Mouse (Mus musculus): ENCODE measurements around the gene Gpc2. TPM values are rescaled to one million over a fixed set of nuclear protein-coding genes. Genes with fewer than 3 reads are reported as not detected.

Gpc2 gene
- polyA plus RNA-seq, 1 experiment from 2014 or later: 179 TPM

DNA sequence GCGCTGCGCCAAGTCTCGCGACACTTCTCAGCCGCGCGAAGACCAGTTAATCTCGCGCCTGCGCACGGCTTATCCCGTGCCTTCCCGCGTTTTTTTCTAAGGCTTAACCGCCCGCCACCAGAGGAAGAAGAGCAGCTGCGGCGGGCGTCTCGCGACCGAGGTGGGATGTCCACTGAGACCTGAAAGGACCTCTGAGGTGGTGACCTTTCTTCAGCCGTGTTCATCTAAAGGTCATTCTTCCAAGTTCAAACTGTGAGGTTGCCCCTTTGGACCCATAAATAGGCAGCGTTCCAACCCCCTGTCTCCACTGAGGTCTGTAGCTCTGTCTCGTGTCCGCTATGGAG, 592 bp upstream of the Gpc2 start:
- Histone ChIP-seq H3K27ac (ENCODE audit: low read length) (peak overlapping the region; percentile 54; the same call in 1 of the 2 replicates), H3K9me3 (replicated peaks; ENCODE audit: control insufficient read depth, low read length, poor library complexity, severe bottlenecking) (no peaks in the 10 kb centered on the region), H3K27me3 (ENCODE audit: control insufficient read depth, insufficient read depth, low read depth, low read length) (no peaks in the 10 kb centered on the region), H3K9ac (ENCODE audit: low read depth, low read length) (no peak overlapping the region), H3K4me2 (ENCODE audit: low read length) (peak overlapping the region; percentile 50), H3K4me3 (ENCODE audit: low read depth, low read length) (peak overlapping the region; percentile 70), H3K36me3 (ENCODE audit: control insufficient read depth, insufficient read depth, low read length) (no peaks in the 10 kb centered on the region), H3K4me1 (ENCODE audit: control insufficient read depth, insufficient read depth, low read length) (peaks cover 35% of the 10 kb centered on the region)
- WGBS: 24% methylated on average over 26 of the region's 26 CpGs
- ATAC-seq: 0 out of 2 replicates have a peak, but pooled peaks have one; percentile 4

DNA sequence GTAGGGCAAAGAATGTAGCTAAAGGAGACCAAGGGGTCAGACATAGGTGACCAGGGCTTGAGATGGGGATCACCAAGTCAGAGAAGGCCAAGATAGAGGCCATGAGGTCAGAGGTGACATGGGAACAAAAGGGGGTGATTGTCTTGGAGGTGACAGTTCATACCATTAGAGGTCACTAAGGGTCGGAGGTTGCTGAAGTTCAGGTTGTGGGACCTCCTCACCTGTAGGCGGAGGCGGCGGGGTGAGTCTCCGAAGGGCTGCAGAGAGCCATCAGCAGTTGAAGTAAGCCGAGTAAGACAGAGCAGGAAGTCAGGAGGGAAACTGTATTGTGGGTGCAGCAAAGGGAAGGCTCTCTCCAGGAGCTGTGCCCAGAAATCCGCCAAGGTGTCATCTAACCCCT, 1.8 kb downstream of the Gpc2 start:
- no peak for ATAC-seq
- H3K4me3 ChIP-seq (ENCODE audit: low read depth, low read length): peak overlapping the region; percentile 70
- no peaks in the 10 kb centered on the region for H3K27me3 ChIP-seq (ENCODE audit: control insufficient read depth, insufficient read depth, low read depth, low read length)
- H3K4me2 ChIP-seq (ENCODE audit: low read length): peak overlapping the region; percentile 78
- H3K36me3 ChIP-seq (ENCODE audit: control insufficient read depth, insufficient read depth, low read length): peaks cover 5% of the 10 kb centered on the region
- 92% methylated on average over 7 of the region's 7 CpGs for WGBS
- no peak overlapping the region for H3K27ac ChIP-seq (ENCODE audit: low read length)
- no peaks in the 10 kb centered on the region for H3K9me3 ChIP-seq (replicated peaks; ENCODE audit: control insufficient read depth, low read length, poor library complexity, severe bottlenecking)
- H3K4me1 ChIP-seq (ENCODE audit: control insufficient read depth, insufficient read depth, low read length): peaks cover 44% of the 10 kb centered on the region
- H3K9ac ChIP-seq (ENCODE audit: low read depth, low read length): peak overlapping the region; percentile 88

DNA sequence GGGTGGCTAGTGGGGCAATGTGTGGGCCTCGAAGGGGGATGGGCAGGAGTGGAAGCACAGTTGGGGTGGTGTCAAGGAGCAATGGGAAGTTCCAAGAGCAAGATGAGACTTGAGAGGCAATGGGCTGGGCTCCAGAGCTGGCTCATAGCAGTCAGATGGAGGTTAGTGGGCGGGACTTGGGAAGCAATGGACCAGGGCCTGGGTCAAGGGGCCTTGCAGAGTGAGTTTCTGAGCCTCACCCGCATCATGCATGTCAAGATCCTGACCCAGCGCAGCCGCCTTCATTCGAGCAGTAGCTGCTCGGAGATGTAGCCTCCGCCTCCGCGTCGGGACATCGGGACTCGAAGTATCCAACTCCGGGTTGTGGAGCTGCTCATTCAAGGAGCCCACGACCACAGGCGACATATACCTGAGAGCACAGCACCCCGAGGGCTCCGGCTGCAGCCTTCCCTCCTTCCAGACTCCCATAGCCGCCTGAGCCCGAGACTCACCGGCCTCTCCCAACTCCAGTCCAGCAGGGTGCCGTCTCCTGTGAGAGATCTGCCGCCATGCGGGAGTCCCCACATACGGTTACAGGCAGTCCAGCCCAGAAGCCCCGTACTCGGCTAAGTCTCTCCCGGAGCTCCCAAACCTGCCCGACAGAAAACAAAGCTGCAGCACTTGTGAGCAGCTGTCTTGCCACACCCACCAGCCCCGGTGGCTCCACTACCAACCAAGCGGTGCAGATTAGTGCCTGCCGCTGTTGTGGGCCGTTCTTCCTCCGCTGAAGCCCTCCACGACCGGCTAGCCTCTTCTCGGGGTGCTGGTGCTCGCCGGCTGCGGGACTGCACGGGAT, 4.4 kb downstream of the Gpc2 start:
- no peak for ATAC-seq
- Histone ChIP-seq H3K4me1 (ENCODE audit: control insufficient read depth, insufficient read depth, low read length) (peaks cover 47% of the 10 kb centered on the region), H3K27ac (ENCODE audit: low read length) (no peak overlapping the region), H3K4me3 (ENCODE audit: low read depth, low read length) (peak overlapping the region; percentile 34), H3K4me2 (ENCODE audit: low read length) (peak overlapping the region; percentile 67), H3K9ac (ENCODE audit: low read depth, low read length) (peak overlapping the region; percentile 64), H3K9me3 (replicated peaks; ENCODE audit: control insufficient read depth, low read length, poor library complexity, severe bottlenecking) (no peaks in the 10 kb centered on the region), H3K36me3 (ENCODE audit: control insufficient read depth, insufficient read depth, low read length) (peaks cover 5% of the 10 kb centered on the region), H3K27me3 (ENCODE audit: control insufficient read depth, insufficient read depth, low read depth, low read length) (no peaks in the 10 kb centered on the region)
- 8% methylated on average over 41 of the region's 41 CpGs for WGBS

DNA sequence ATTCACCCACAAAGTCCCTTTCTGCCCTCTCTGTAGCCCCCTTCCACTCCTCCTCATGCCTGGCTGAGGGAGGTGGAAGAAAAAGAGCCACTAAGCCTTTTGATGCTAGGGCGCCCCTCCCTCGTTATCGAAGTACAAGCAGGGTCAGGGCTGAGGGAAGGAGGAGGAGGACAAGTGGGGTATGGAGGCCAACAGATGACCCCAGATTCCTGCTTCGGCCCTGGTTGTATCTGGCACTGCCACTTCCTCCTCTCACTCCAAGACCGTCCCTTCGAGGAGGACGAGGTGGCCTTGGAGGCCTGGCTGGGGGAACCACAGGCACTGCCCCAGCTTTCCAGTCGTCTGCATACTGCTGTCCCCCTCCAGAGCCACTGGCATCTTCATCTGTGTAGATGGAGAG, 5.6 kb downstream of the Gpc2 start:
- H3K4me1 ChIP-seq (ENCODE audit: control insufficient read depth, insufficient read depth, low read length): peaks cover 47% of the 10 kb centered on the region
- H3K9ac ChIP-seq (ENCODE audit: low read depth, low read length): no peak overlapping the region
- no peak overlapping the region for H3K27ac ChIP-seq (ENCODE audit: low read length)
- ATAC-seq: no peak
- 61% methylated on average over 8 of the region's 8 CpGs for WGBS
- no peak overlapping the region for H3K4me2 ChIP-seq (ENCODE audit: low read length)
- H3K4me3 ChIP-seq (ENCODE audit: low read depth, low read length): no peak overlapping the region
- H3K9me3 ChIP-seq (replicated peaks; ENCODE audit: control insufficient read depth, low read length, poor library complexity, severe bottlenecking): no peaks in the 10 kb centered on the region
- peaks cover 5% of the 10 kb centered on the region for H3K36me3 ChIP-seq (ENCODE audit: control insufficient read depth, insufficient read depth, low read length)
- H3K27me3 ChIP-seq (ENCODE audit: control insufficient read depth, insufficient read depth, low read depth, low read length): no peaks in the 10 kb centered on the region

DNA sequence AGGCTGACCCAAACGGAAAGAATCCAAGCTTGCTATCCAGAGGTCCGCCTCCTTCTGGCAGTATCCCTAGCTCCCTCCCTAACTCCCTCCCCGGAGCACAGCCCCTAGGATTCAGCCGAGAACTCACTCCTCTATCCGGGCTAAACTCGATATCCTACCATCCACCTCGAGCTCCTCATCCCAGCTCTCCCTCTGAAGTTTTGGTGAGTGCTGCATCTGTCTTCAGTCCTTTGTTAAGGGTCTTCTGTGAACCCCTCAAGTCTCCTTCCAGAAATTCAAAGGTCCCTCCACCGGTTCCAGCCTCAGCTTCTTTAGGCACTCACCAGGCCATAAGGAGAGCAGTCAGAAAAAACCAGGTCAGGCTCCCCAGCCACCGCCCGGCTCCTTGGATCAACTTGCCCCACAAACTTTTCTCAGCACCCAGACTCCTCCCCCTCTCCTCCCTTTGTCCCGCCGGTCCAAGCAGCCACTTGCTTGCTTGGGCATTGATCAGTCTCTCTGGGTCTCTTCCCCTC, 7.3 kb downstream of the Gpc2 start, which contains the start of gene Gal3st4:
TSS of gene Gal3st4 (minus strand) at position 432 of the 515 bp plus-strand sequence.
- under 1% methylated on average over 12 of the region's 12 CpGs for WGBS
- Histone ChIP-seq H3K36me3 (ENCODE audit: control insufficient read depth, insufficient read depth, low read length) (peaks cover 5% of the 10 kb centered on the region), H3K27ac (ENCODE audit: low read length) (no peak within 1 kb of the TSS), H3K4me3 (ENCODE audit: low read depth, low read length) (no peak within 1 kb of the TSS), H3K9me3 (replicated peaks; ENCODE audit: control insufficient read depth, low read length, poor library complexity, severe bottlenecking) (no peaks in the 10 kb centered on the region), H3K4me1 (ENCODE audit: control insufficient read depth, insufficient read depth, low read length) (peaks cover 33% of the 10 kb centered on the region), H3K27me3 (ENCODE audit: control insufficient read depth, insufficient read depth, low read depth, low read length) (no peaks in the 10 kb centered on the region), H3K9ac (ENCODE audit: low read depth, low read length) (no peak within 1 kb of the TSS), H3K4me2 (ENCODE audit: low read length) (peak within 1 kb of the TSS; percentile 1; the same call in 1 of the 2 replicates)
- no peak for ATAC-seq

DNA sequence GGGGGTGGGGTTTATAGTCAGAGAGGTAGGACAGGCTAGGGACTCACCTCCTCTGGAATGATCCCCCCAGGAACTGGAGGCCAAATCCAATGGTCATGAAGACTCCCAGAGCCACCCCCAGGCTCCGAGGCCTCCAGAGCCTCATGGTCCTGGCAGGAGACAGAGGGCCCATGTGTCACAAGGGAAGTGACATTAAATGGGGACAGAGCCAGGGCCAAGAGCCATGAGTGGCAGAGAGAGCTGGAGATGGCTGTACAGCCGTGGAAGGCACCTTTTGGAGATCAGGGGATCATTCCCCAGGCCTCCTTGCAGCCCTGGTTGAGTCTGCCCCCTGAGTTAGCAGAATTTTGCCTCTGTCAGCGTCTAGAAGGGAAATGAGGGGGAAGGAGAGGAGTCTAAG, 8.6 kb downstream of the Gpc2 start:
- no peaks in the 10 kb centered on the region for H3K27me3 ChIP-seq (ENCODE audit: control insufficient read depth, insufficient read depth, low read depth, low read length)
- 61% methylated on average over 2 of the region's 3 CpGs for WGBS
- peaks cover 5% of the 10 kb centered on the region for H3K36me3 ChIP-seq (ENCODE audit: control insufficient read depth, insufficient read depth, low read length)

DNA sequence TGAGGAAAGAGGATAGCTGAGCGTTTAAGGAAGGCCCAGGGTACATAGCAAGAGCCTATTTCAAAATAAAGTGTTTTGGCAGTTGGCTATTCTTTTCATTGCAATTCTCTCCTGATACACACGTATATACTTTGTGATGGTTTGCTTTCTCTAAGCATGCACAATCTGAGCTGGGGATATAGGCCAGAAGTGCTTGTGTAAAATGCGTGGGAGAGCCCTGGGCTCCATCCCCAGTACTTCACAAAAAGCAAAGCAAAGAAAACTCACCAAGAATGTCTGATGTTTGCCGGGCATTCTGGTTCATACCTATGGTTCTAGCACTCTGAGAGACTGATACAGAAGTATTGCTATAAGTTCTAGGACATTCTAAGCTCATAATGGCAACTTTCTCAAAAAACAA, 10.8 kb downstream of the Gpc2 start:
- H3K4me1 ChIP-seq (ENCODE audit: control insufficient read depth, insufficient read depth, low read length): peaks cover 14% of the 10 kb centered on the region
- H3K4me3 ChIP-seq (ENCODE audit: low read depth, low read length): no peak overlapping the region
- 82% methylated on average over 4 of the region's 4 CpGs for WGBS
- ATAC-seq: no peak
- no peaks in the 10 kb centered on the region; the same call in 1 of the 2 replicates for H3K36me3 ChIP-seq (ENCODE audit: control insufficient read depth, insufficient read depth, low read length)
- no peaks in the 10 kb centered on the region for H3K27me3 ChIP-seq (ENCODE audit: control insufficient read depth, insufficient read depth, low read depth, low read length)
- no peaks in the 10 kb centered on the region for H3K9me3 ChIP-seq (replicated peaks; ENCODE audit: control insufficient read depth, low read length, poor library complexity, severe bottlenecking)
- no peak overlapping the region for H3K9ac ChIP-seq (ENCODE audit: low read depth, low read length)
- no peak overlapping the region for H3K4me2 ChIP-seq (ENCODE audit: low read length)
- no peak overlapping the region for H3K27ac ChIP-seq (ENCODE audit: low read length)

More for the DNA sequence above, 8.6 kb downstream of the Gpc2 start:
- Histone ChIP-seq H3K27ac (ENCODE audit: low read length) (no peak overlapping the region), H3K4me2 (ENCODE audit: low read length) (no peak overlapping the region), H3K9me3 (replicated peaks; ENCODE audit: control insufficient read depth, low read length, poor library complexity, severe bottlenecking) (no peaks in the 10 kb centered on the region), H3K9ac (ENCODE audit: low read depth, low read length) (no peak overlapping the region), H3K4me3 (ENCODE audit: low read depth, low read length) (no peak overlapping the region), H3K4me1 (ENCODE audit: control insufficient read depth, insufficient read depth, low read length) (peaks cover 21% of the 10 kb centered on the region)
- ATAC-seq: no peak

DNA sequence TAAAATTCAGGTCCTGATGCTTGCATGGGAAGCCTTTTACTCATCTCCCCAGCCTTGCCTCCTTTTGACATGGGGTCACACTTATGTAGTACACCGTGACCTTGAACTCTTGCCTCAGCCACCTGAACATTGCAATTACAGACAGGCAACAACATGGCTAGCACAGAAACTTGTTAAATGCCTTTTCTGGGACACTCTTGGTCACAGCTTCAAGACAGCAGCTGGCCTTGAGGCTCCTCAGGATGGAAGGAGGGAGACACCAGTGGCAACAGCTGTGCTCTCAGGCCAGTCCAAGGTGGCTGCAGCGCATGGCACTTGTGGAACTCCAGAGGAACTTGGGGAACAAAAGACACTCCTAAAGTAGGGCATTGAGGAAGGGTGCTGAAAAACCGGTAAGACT, 12.7 kb downstream of the Gpc2 start:
- no peaks in the 10 kb centered on the region for H3K9me3 ChIP-seq (replicated peaks; ENCODE audit: control insufficient read depth, low read length, poor library complexity, severe bottlenecking)
- H3K27ac ChIP-seq (ENCODE audit: low read length): no peak overlapping the region
- peaks cover 18% of the 10 kb centered on the region for H3K4me1 ChIP-seq (ENCODE audit: control insufficient read depth, insufficient read depth, low read length)
- H3K27me3 ChIP-seq (ENCODE audit: control insufficient read depth, insufficient read depth, low read depth, low read length): no peaks in the 10 kb centered on the region
- H3K4me3 ChIP-seq (ENCODE audit: low read depth, low read length): no peak overlapping the region
- H3K36me3 ChIP-seq (ENCODE audit: control insufficient read depth, insufficient read depth, low read length): no peaks in the 10 kb centered on the region; the same call in 1 of the 2 replicates
- ATAC-seq: no peak
- no peak overlapping the region for H3K9ac ChIP-seq (ENCODE audit: low read depth, low read length)
- WGBS: 91% methylated on average over 3 of the region's 3 CpGs
- H3K4me2 ChIP-seq (ENCODE audit: low read length): no peak overlapping the region

DNA sequence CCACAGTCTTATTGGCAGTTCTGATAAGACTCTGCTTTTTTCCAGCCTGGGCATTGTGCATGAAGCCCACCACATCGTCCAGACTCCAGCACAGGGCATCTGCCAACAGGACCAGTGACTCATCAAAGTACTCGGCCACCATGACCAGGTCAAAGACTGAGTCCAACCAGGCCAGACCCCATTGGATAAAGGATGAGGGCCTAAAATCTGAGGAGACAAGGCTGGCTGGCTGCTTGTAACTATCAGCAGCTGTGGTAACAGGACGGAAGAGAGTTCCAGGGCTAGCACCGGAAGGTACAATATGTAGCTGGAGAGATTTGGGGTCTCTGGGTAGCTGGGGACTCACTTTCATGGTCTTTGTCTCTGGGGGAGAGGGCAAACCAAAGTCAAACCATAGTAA, 14.1 kb downstream of the Gpc2 start:
- H3K4me1 ChIP-seq (ENCODE audit: control insufficient read depth, insufficient read depth, low read length): peaks cover 18% of the 10 kb centered on the region
- H3K4me2 ChIP-seq (ENCODE audit: low read length): no peak overlapping the region
- peaks cover 6% of the 10 kb centered on the region; the same call in 1 of the 2 replicates for H3K36me3 ChIP-seq (ENCODE audit: control insufficient read depth, insufficient read depth, low read length)
- no peak for ATAC-seq
- H3K27me3 ChIP-seq (ENCODE audit: control insufficient read depth, insufficient read depth, low read depth, low read length): no peaks in the 10 kb centered on the region
- H3K9ac ChIP-seq (ENCODE audit: low read depth, low read length): no peak overlapping the region
- no peaks in the 10 kb centered on the region for H3K9me3 ChIP-seq (replicated peaks; ENCODE audit: control insufficient read depth, low read length, poor library complexity, severe bottlenecking)
- no peak overlapping the region for H3K4me3 ChIP-seq (ENCODE audit: low read depth, low read length)
- 90% methylated on average over 4 of the region's 4 CpGs for WGBS
- H3K27ac ChIP-seq (ENCODE audit: low read length): no peak overlapping the region
